Mouse (Mus musculus) central nervous system, embryonic 18 days (tissue): ENCODE results near the gene Dnajc1. TPM values are rescaled to one million over a fixed set of nuclear protein-coding genes. Genes with fewer than 3 reads are reported as not detected.

Experiments
- polyA plus RNA-seq: library from polyadenylated mRNA; depleted of rRNA; stranded (reverse); fragments of >200 nt; gene quantifications from 2 replicates; pipeline ENCODE4 v1.2.3, GENCODE M21; 2012; rRNA removed

Dnajc1 gene
- polyA plus RNA-seq = 11.3 and 12.2 TPM in 2 replicates

GRCm38 (mm10) chr2:18392331-18393021 lies at the start of gene Dnajc1:
Gene Dnajc1, minus strand, starts transcription at chr2:18392830.

